Mouse (Mus musculus) testis, adult 2 months (tissue): ENCODE data around the gene Rcsd1. TPM values are rescaled to one million over a fixed set of nuclear protein-coding genes. Genes with fewer than 3 reads are reported as not detected.

ENCODE experiments used
- H3K27ac ChIP-seq: fragments of 200-500 bp; 2 replicates; pipeline ENCODE4 v1.5.1; 2012; ENCODE audit warnings: low read depth, low read length; ENCODE audit not compliant: control insufficient read depth, insufficient read depth
- H3K27me3 ChIP-seq: fragments of 200-500 bp; 2 replicates; pipeline ENCODE4 v1.6.1; 2012; ENCODE audit warnings: mild to moderate bottlenecking, low read length, moderate library complexity; ENCODE audit not compliant: control insufficient read depth, insufficient read depth
- H3K36me3 ChIP-seq: fragments of 200-500 bp; 2 replicates; pipeline ENCODE4 v1.6.1; 2012; ENCODE audit warnings: mild to moderate bottlenecking, low read length; ENCODE audit not compliant: control insufficient read depth, insufficient read depth
- H3K4me1 ChIP-seq: fragments of 200-500 bp; 2 replicates; pipeline ENCODE4 v1.6.1; 2012; ENCODE audit warnings: low read length; ENCODE audit not compliant: control insufficient read depth, insufficient read depth
- H3K4me3 ChIP-seq: fragments of 200-500 bp; 2 replicates; pipeline ENCODE4 v1.5.1; 2012; ENCODE audit warnings: low read depth, mild to moderate bottlenecking, low read length, moderate library complexity, mixed read lengths; ENCODE audit not compliant: control insufficient read depth
- CTCF ChIP-seq: fragments of 200-500 bp; IDR thresholded peaks from 2 replicates; pipeline ENCODE4 v1.5.1; 2012; ENCODE audit warnings: low read depth, mild to moderate bottlenecking, inconsistent platforms, low read length, moderate library complexity; ENCODE audit not compliant: control insufficient read depth, insufficient read depth, insufficient replicate concordance
- POLR2A ChIP-seq: fragments of 200-500 bp; IDR thresholded peaks from 2 replicates; pipeline ENCODE4 v1.6.1; 2012; ENCODE audit warnings: low read depth, mild to moderate bottlenecking, inconsistent platforms, low read length, moderate library complexity; ENCODE audit not compliant: control insufficient read depth
- polyA plus RNA-seq: library from polyadenylated mRNA; depleted of rRNA; stranded (reverse); fragments of >200 nt; gene quantifications from 2 replicates; pipeline ENCODE4 v1.2.3, GENCODE M21; 2012; rRNA removed

Rcsd1 gene
- polyA plus RNA-seq: 0.89 and 1.1 TPM in 2 replicates

- no peaks in the 10 kb centered on the region for H3K36me3 ChIP-seq
- no peak for TF ChIP-seq CTCF
- no peak for TF ChIP-seq POLR2A
- peaks cover 3% of the 10 kb centered on the region; the same call in 1 of the 2 replicates for H3K4me1 ChIP-seq
- H3K27me3 ChIP-seq: no peaks in the 10 kb centered on the region; the same call in 1 of the 2 replicates
- no peak within 1 kb of the TSS for H3K27ac ChIP-seq
- no peak within 1 kb of the TSS for H3K4me3 ChIP-seq
Measured at GRCm38 (mm10) chr1:165709629-165710256, at the start of gene Rcsd1. TSS of gene Rcsd1 (minus strand) at chr1:165709757.

DNA sequence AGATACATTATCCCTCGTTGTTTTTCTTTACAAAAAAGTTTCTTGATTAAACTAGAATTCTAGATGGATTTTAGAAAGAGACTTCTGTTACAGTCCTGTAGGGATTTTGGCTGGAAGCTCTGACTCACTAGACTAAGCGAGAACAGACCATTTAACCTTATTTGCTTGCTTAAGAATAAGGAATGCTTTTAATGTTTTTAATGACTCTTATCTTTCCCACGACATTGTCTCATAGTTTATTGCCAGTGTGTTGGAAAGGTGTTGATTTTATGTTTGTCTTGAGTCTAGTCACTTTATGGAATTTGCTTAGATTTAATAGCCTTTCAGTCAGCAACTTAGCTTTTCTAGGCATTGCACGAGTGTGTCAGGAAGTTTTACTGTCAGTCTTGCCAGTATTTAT lies 45.6 kb upstream of the Rcsd1 start:
- TF ChIP-seq POLR2A: no peak
- no peak for TF ChIP-seq CTCF
- Histone ChIP-seq H3K36me3 (no peaks in the 10 kb centered on the region), H3K27ac (no peak overlapping the region), H3K27me3 (no peaks in the 10 kb centered on the region), H3K4me3 (no peak overlapping the region), H3K4me1 (no peaks in the 10 kb centered on the region)

- no peaks in the 10 kb centered on the region for H3K27me3 ChIP-seq
- no peak overlapping the region for H3K27ac ChIP-seq
- H3K36me3 ChIP-seq: no peaks in the 10 kb centered on the region
- TF ChIP-seq CTCF (no peak), POLR2A (no peak)
- H3K4me3 ChIP-seq: no peak overlapping the region
- H3K4me1 ChIP-seq: no peaks in the 10 kb centered on the region
Measured at GRCm38 (mm10) chr1:165754205-165754604, 44.6 kb upstream of the Rcsd1 start.

- no peaks in the 10 kb centered on the region for H3K36me3 ChIP-seq
- no peak overlapping the region for H3K4me3 ChIP-seq
- no peak overlapping the region for H3K27ac ChIP-seq
- no peak for TF ChIP-seq CTCF
- no peak for TF ChIP-seq POLR2A
- no peaks in the 10 kb centered on the region for H3K4me1 ChIP-seq
- H3K27me3 ChIP-seq: no peaks in the 10 kb centered on the region
Measured at GRCm38 (mm10) chr1:165751838-165752237, 42.3 kb upstream of the Rcsd1 start.

- TF ChIP-seq POLR2A (no peak), CTCF (no peak)
Measured at GRCm38 (mm10) chr1:165751142-165751541, 41.6 kb upstream of the Rcsd1 start.

DNA sequence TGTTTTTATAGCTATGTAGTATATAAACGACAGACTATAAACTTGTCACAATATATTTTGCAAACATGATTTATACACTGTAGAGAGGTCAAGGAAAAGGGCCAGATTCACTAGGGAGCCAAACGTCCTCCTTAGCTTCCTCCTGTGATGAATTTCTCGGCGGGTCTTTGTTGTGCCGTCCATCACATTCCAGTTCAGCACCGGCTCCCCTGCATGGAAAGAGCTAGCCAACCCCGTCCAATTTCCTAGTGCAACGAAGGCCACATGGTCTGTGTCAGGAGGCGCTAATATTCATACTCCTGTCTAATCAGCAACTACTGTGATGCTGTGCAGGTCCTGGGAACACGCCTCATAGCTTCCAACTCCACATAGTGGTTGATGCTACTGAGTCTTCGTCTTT lies 38.5 kb upstream of the Rcsd1 start:
- TF ChIP-seq CTCF (no peak), POLR2A (no peak)
- no peaks in the 10 kb centered on the region for H3K36me3 ChIP-seq
- no peak overlapping the region for H3K27ac ChIP-seq
- no peak overlapping the region for H3K4me3 ChIP-seq
- no peaks in the 10 kb centered on the region for H3K27me3 ChIP-seq
- no peaks in the 10 kb centered on the region for H3K4me1 ChIP-seq

More at GRCm38 (mm10) chr1:165751142-165751541, 41.6 kb upstream of the Rcsd1 start:
- H3K4me3 ChIP-seq: no peak overlapping the region
- no peaks in the 10 kb centered on the region for H3K4me1 ChIP-seq
- no peaks in the 10 kb centered on the region for H3K27me3 ChIP-seq
- H3K27ac ChIP-seq: no peak overlapping the region
- H3K36me3 ChIP-seq: no peaks in the 10 kb centered on the region

GRCm38 (mm10) chr1:165741989-165742388 lies 32.4 kb upstream of the Rcsd1 start:
- Histone ChIP-seq H3K4me1 (no peaks in the 10 kb centered on the region), H3K36me3 (no peaks in the 10 kb centered on the region), H3K4me3 (no peak overlapping the region), H3K27me3 (no peaks in the 10 kb centered on the region), H3K27ac (no peak overlapping the region)
- TF ChIP-seq POLR2A: no peak
- TF ChIP-seq CTCF: no peak

DNA sequence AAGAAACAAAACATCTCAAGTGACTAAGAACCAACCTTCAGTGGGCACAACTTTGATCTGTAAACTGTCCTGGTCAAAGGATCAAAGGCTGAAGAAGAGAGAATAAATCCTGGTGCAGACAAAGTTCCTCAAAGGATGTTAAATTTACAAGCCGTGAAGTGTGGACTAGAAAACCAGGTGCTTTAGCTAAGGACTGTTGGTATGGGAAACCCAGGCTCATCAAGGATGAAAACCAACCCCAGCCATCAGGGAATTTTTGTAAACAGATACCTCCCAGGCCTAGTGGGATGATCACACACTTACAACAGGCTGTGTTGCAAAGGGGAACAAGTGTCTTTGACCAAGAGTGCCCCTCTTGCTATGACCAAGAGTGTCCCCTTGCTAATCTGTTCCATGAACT lies 29.4 kb upstream of the Rcsd1 start:
- TF ChIP-seq CTCF (no peak), POLR2A (no peak)
- H3K36me3 ChIP-seq: no peaks in the 10 kb centered on the region

More for the DNA sequence above, 29.4 kb upstream of the Rcsd1 start:
- peaks cover 6% of the 10 kb centered on the region for H3K4me1 ChIP-seq
- H3K27me3 ChIP-seq: no peaks in the 10 kb centered on the region
- H3K27ac ChIP-seq: no peak overlapping the region
- H3K4me3 ChIP-seq: no peak overlapping the region
